Mouse (Mus musculus) megakaryocyte, embryonic 14.5 days (primary cell): ENCODE measurements around the gene Adgrl2. TPM values are rescaled to one million over a fixed set of nuclear protein-coding genes. Genes with fewer than 3 reads are reported as not detected.

ENCODE experiments used
- H3K27me3 ChIP-seq: replicated peaks from 2 replicates; pipeline ENCODE3; 2012; ENCODE audit warnings: inconsistent platforms
- H3K36me3 ChIP-seq: replicated peaks from 2 replicates; pipeline ENCODE3; 2012; ENCODE audit warnings: low read length, inconsistent platforms, mixed read lengths
- H3K4me1 ChIP-seq: 2 replicates; pipeline ENCODE4 v1.6.1; 2012; ENCODE audit warnings: inconsistent platforms
- H3K4me3 ChIP-seq: replicated peaks from 2 replicates; pipeline ENCODE3; 2012; ENCODE audit warnings: moderate library complexity, mild to moderate bottlenecking, inconsistent platforms
- H3K9me3 ChIP-seq: 2 replicates; pipeline ENCODE4 v1.6.1; 2012; ENCODE audit warnings: inconsistent platforms
- FLI1 ChIP-seq: IDR thresholded peaks from 2 replicates; pipeline ENCODE4 v1.6.1; 2012; ENCODE audit warnings: low read length, inconsistent platforms, mixed read lengths
- GATA1 ChIP-seq: IDR thresholded peaks from 3 replicates; pipeline ENCODE4 v1.6.1; 2012; ENCODE audit warnings: mixed read lengths, low read length, inconsistent platforms, borderline replicate concordance
- polyA plus RNA-seq: library from polyadenylated mRNA; stranded (reverse); fragments of >175 nt; gene quantifications from 2 replicates; pipeline ENCODE4 v1.2.3, GENCODE M21; 2012; ENCODE audit warnings: low replicate concordance; ENCODE audit not compliant: insufficient read depth

Gene Adgrl2
- polyA plus RNA-seq, 1 experiment = 5.4 TPM

DNA sequence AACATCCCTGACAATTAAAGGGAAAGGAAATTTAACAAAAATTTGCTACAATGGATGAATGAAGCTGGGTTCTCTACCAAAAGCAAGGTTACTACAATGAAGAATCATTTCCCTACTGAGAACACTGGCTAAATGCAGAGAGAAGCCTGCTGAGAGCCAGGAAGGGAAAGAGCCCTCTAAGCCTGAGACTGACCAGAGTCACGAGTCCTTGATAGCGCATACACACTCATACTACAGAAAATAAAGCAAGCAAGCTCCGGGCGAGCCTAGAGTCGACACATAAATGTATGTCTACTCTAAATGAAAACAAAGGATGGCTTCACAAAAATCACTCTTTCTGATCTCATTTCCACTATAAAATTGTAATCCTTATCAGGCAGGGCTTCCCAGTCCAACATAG, 31.6 kb downstream of the Adgrl2 start:
- H3K4me3 ChIP-seq = peak overlapping the region; percentile 87
- no peak for TF ChIP-seq GATA1
- no peak for TF ChIP-seq FLI1
- H3K4me1 ChIP-seq = peaks cover 39% of the 10 kb centered on the region
- H3K27me3 ChIP-seq = peaks cover 8% of the 10 kb centered on the region
- no peaks in the 10 kb centered on the region for H3K9me3 ChIP-seq
- no peaks in the 10 kb centered on the region for H3K36me3 ChIP-seq

DNA sequence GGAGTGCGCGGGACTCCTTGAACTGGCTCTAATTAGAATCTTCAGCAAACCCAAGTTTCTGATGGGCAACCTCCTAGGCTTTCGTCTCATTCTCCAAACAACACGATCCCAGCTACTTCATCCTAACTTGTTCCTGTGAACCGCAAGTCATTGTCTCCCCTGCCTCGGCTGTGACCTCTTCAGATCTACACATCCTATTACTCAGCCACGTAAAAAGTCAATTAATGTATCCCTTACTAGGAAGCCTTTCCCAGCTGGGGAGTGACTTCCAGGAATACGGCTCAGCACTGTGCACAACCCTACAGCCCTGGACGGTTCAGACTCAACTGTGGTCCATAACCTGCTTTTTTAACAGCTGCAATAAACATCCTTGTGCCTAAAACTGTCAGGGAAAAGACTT, 32.2 kb downstream of the Adgrl2 start:
- no peak overlapping the region for H3K4me3 ChIP-seq
- no peaks in the 10 kb centered on the region for H3K36me3 ChIP-seq
- TF ChIP-seq GATA1 (no peak), FLI1 (no peak)
- H3K27me3 ChIP-seq = peaks cover 8% of the 10 kb centered on the region
- H3K9me3 ChIP-seq = no peaks in the 10 kb centered on the region
- peaks cover 39% of the 10 kb centered on the region for H3K4me1 ChIP-seq

DNA sequence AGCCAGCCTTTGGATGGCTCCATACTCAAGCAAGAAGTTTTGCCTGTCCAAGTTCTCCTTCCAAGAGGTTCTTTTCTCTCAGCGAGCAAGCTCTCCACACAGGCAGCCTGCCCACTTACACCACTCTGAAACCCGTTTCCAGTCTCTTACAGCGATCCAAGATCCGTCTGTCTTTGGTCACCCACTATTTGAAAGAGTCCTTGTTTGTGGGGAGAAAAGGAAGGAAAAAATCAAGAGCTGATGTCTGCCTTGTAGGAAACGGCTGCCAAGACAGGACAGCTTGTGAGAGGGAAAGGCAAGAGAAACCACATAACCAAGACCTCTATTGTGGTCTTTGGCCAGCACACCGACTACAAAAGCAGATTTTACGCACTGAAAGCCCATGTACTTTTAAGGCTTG, 33.5 kb downstream of the Adgrl2 start:
- Histone ChIP-seq H3K4me1 (peaks cover 39% of the 10 kb centered on the region), H3K27me3 (peaks cover 8% of the 10 kb centered on the region), H3K4me3 (no peak overlapping the region), H3K9me3 (no peaks in the 10 kb centered on the region), H3K36me3 (no peaks in the 10 kb centered on the region)
- TF ChIP-seq GATA1 (no peak), FLI1 (no peak)

DNA sequence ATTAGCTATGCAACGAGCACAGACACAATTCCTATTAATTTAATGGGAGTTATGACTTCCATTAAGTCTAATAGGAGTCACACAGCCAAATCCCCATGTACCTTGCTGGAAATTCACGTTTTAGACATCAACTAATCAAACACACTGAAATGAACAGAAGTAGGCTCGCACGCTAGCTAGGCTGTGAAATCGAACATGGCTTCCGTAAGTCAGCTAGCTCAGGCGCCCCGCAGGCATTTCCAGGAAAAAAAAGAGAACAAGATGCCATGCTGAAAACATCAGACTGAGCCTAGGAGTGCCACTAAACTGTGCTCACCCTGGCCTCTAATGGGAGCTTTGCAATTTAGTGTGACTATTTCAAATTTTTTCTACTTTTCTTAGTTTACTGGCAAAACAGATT, 40.6 kb downstream of the Adgrl2 start:
- TF ChIP-seq GATA1 = no peak
- TF ChIP-seq FLI1 = no peak
- Histone ChIP-seq H3K27me3 (no peaks in the 10 kb centered on the region), H3K4me3 (no peak overlapping the region), H3K4me1 (peaks cover 7% of the 10 kb centered on the region; the same call in 1 of the 2 replicates), H3K9me3 (no peaks in the 10 kb centered on the region), H3K36me3 (no peaks in the 10 kb centered on the region)

DNA sequence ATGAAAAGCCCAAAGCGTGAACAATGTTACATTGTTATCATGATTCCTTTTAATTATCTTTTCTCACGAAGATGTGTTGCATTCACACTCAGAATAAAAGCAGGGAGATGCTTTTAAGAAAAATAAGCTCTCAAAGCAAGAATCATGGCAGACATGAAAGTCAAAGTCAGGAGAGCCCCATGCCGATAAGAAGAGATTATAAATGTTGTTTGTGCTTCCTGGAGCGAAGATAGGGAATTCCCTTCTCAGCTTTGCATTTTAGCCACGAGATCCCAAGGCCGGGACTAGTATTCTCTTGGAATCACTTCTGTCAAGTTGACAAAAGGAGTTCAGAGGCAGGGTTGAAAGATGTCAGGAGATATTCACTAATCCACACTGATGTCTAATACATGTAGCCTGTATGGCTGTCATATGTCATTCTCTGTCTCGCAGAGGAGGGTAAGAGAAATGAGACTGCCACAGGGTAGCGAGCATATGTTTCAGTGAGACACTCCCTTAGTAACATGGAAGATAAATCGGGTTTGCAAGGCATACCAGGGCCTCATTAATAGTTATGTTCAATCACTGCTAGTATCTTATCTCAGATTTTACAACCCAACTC, 42.5 kb downstream of the Adgrl2 start:
- Histone ChIP-seq H3K4me3 (no peak overlapping the region), H3K36me3 (no peaks in the 10 kb centered on the region), H3K27me3 (no peaks in the 10 kb centered on the region), H3K4me1 (peaks cover 7% of the 10 kb centered on the region; the same call in 1 of the 2 replicates), H3K9me3 (no peaks in the 10 kb centered on the region)
- no peak for TF ChIP-seq FLI1
- TF ChIP-seq GATA1 = no peak

DNA sequence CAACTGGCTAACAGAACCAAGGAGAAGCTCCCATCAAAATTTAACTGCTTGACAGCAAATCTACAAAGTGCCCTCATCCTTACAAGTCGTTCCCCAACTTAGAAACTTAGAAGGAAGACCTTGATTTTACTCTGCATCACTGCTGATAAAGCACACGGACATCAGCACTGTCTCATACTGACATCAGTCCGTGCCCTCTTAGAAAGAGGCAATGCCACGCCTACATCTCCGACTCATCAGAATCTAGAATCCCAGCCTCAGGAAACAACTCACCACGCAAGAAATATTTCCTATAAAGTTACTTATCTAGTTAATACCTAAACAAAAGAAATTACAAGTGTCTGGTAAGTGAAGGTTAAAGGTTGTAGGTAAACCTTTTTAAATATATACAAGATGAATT, 43.1 kb downstream of the Adgrl2 start:
- Histone ChIP-seq H3K9me3 (no peaks in the 10 kb centered on the region), H3K36me3 (no peaks in the 10 kb centered on the region), H3K27me3 (no peaks in the 10 kb centered on the region), H3K4me1 (peaks cover 7% of the 10 kb centered on the region; the same call in 1 of the 2 replicates), H3K4me3 (no peak overlapping the region)
- no peak for TF ChIP-seq GATA1
- TF ChIP-seq FLI1 = no peak

DNA sequence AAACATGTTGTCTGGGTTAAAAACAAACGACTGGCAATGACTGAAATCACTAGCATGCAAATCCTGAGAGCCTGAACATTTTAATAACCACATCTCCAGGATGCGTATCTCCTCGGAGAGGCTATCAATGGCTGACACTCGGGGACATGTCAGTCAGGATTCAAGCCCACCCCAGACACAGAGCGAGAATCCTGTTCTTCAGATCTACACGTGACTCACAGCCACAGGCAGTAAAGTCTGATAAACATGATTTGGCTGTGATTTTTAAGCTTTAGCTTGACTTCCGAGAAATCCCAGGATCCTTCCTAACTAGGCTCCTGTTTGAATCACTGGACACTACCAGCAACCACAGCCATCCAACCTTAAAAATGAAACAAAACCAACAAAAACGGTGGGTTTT, 44.8 kb downstream of the Adgrl2 start:
- Histone ChIP-seq H3K27me3 (no peaks in the 10 kb centered on the region), H3K36me3 (no peaks in the 10 kb centered on the region), H3K9me3 (no peaks in the 10 kb centered on the region), H3K4me1 (peaks cover 7% of the 10 kb centered on the region; the same call in 1 of the 2 replicates), H3K4me3 (no peak overlapping the region)
- TF ChIP-seq GATA1 = no peak
- TF ChIP-seq FLI1 = no peak

DNA sequence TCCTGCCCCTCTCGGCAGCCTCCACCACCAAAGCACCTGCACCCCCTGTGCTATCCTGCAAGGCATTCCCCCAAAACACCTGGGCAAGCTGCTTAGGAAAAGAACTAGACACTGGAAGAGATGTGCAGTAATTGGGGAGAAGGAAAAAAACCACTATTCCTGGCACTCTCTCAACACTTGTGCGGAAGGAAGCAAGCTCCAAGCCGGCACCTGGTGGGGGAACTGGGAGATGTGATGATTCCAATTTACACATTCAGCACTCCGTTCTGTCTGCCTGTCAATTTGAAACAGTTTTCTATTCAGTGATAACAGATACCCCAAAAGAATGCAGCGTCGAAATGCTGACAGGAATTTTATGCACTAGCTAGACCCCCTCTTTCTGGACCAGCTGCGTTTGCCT, 50.9 kb downstream of the Adgrl2 start:
- Histone ChIP-seq H3K4me3 (no peak overlapping the region), H3K4me1 (peaks cover 21% of the 10 kb centered on the region), H3K27me3 (no peaks in the 10 kb centered on the region), H3K36me3 (no peaks in the 10 kb centered on the region), H3K9me3 (no peaks in the 10 kb centered on the region)
- TF ChIP-seq FLI1 = no peak
- no peak for TF ChIP-seq GATA1

DNA sequence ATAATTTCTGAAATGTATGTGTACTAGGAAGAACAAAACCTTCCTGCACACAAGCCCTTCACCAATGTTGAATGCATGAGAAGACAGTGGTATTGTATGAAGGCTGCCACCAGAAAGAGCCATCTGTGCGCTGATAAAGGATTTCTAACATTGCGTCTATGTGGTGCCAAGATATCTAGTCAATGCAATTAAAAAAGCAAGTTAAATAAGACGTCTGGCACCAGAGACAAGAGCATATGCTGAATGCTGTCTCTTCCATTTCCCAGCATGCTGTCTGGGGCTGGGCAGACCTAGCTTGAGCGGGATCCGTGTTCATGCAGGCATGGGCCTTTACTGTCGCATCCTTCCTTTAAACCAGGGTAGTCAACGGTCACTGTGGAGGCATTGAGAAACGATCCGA, 55.3 kb downstream of the Adgrl2 start:
- peak overlapping the region; percentile 56 for H3K4me3 ChIP-seq
- TF ChIP-seq GATA1 (no peak), FLI1 (no peak)
- H3K9me3 ChIP-seq = no peaks in the 10 kb centered on the region
- no peaks in the 10 kb centered on the region for H3K36me3 ChIP-seq
- H3K4me1 ChIP-seq = peaks cover 40% of the 10 kb centered on the region
- no peaks in the 10 kb centered on the region for H3K27me3 ChIP-seq

DNA sequence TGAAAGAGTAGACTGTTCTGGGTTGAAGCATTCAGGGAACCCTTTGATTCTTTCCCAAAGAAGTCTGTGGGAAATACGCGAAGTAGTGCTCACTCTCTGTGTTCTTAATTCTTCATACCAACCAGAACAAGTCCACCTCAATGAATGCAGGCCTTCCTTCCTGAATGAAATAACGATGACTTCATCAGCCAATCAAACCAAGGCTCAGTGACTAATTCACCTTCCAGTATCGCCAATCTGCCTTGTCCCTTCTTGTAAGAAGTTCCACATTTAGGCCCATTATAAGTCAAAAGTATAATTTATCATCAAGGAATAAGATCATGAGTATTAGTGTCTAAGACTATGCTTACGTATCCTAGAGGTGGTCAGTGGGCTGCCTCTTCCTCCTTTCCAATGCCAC, 56.1 kb downstream of the Adgrl2 start:
- TF ChIP-seq GATA1 (no peak), FLI1 (no peak)
- Histone ChIP-seq H3K4me1 (peaks cover 37% of the 10 kb centered on the region), H3K36me3 (no peaks in the 10 kb centered on the region)

DNA sequence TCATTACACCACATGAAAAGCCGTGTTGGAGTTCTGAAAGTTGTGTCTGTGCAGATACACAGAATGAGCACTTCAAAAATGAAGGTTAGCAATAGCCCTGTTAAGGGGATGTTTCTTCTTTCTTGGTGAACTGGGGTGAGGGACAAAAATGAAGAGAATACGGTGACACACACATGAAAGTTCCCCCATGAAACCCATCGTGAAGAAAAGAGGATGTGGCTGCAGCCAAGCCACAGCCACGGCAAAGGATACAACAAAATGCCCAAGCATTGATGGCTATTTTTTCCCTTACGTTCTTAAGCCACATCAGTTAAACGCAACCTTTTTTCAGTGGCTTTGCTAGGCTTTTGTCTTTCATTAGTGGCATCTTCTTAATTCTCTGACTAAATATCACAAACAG, 57.2 kb downstream of the Adgrl2 start:
- H3K36me3 ChIP-seq = no peaks in the 10 kb centered on the region
- TF ChIP-seq GATA1 (no peak), FLI1 (no peak)
- no peaks in the 10 kb centered on the region for H3K27me3 ChIP-seq
- H3K4me1 ChIP-seq = peaks cover 32% of the 10 kb centered on the region
- no peaks in the 10 kb centered on the region for H3K9me3 ChIP-seq
- H3K4me3 ChIP-seq = peak overlapping the region; percentile 65

More for the DNA sequence above, 56.1 kb downstream of the Adgrl2 start:
- H3K9me3 ChIP-seq = no peaks in the 10 kb centered on the region
- no peaks in the 10 kb centered on the region for H3K27me3 ChIP-seq
- no peak overlapping the region for H3K4me3 ChIP-seq
